Mouse (Mus musculus): ENCODE measurements around the gene Pld4. TPM values are rescaled to one million over a fixed set of nuclear protein-coding genes. Genes with fewer than 3 reads are reported as not detected.

Pld4 gene
- polyA plus RNA-seq, 1 experiment from 2014 or later = 0.15 TPM

GRCm38 (mm10) chr12:112737761-112738160 lies 22.7 kb upstream of the Pld4 start:
- in situ Hi-C loops (cut with MboI; ENCODE audit: low pct_unique_long_range_greater_than_20kb) = no loop called here
- TF ChIP-seq CTCF (IDR thresholded peaks at IDR 0.05) = no peak
- ChIA-PET POLR2A (no interaction called here), CTCF (interaction anchor here (0.8 kb wide), 1 partner anchor 106 kb away, joined by 3 read pairs; no protein-coding TSS in a partner anchor)
- H3K27me3 ChIP-seq = no peaks in the 10 kb centered on the region
- ATAC-seq (no peak), DNase-seq (ENCODE audit: low read depth, low spot score) (no peak)

- DNase-seq (ENCODE audit: low read depth, low spot score) = no peak
- ChIA-PET CTCF (no interaction called here), POLR2A (no interaction called here)
These were observed 22.0 kb upstream of the Pld4 start for GRCm38 (mm10) chr12:112738281-112739022.

GRCm38 (mm10) chr12:112739023-112739568 lies 21.4 kb upstream of the Pld4 start:
- POLR2A ChIA-PET = no interaction called here
- ATAC-seq (no peak), DNase-seq (ENCODE audit: low read depth, low spot score) (no peak)
- in situ Hi-C loops (cut with MboI; ENCODE audit: low pct_unique_long_range_greater_than_20kb) = no loop called here
- CTCF ChIA-PET = no interaction called here
- no peak for TF ChIP-seq CTCF (IDR thresholded peaks at IDR 0.05)
- H3K27me3 ChIP-seq = no peaks in the 10 kb centered on the region

More at GRCm38 (mm10) chr12:112738281-112739022, 22.0 kb upstream of the Pld4 start:
- in situ Hi-C loops (cut with MboI; ENCODE audit: low pct_unique_long_range_greater_than_20kb) = no loop called here
- ATAC-seq = no peak
- TF ChIP-seq CTCF (IDR thresholded peaks at IDR 0.05) = no peak
- no peaks in the 10 kb centered on the region for H3K27me3 ChIP-seq

GRCm38 (mm10) chr12:112742768-112743167 lies 17.7 kb upstream of the Pld4 start:
- DNase-seq (ENCODE audit: low read depth, low spot score) (no peak), ATAC-seq (no peak)
- TF ChIP-seq CTCF (IDR thresholded peaks at IDR 0.05) = no peak
- in situ Hi-C loops (cut with MboI; ENCODE audit: low pct_unique_long_range_greater_than_20kb) = no loop called here
- ChIA-PET CTCF (interaction anchor here (1.0 to 1.9 kb wide), 4 partner anchors 13 to 19 kb away, joined by 3 to 6 read pairs (median 3); partner anchors contain the start of gene Pld4), POLR2A (interaction anchor here (1.1 to 1.5 kb wide), 2 partner anchors 19 to 55 kb away, joined by 3 read pairs; no protein-coding TSS in a partner anchor)
- no peaks in the 10 kb centered on the region for H3K27me3 ChIP-seq

- POLR2A ChIA-PET = interaction anchor here (1.1 to 1.5 kb wide), 2 partner anchors 19 to 54 kb away, joined by 3 read pairs; no protein-coding TSS in a partner anchor
- DNase-seq (ENCODE audit: low read depth, low spot score) (no peak), ATAC-seq (no peak)
- no peak for TF ChIP-seq CTCF (IDR thresholded peaks at IDR 0.05)
- H3K27me3 ChIP-seq = no peaks in the 10 kb centered on the region
- CTCF ChIA-PET = interaction anchor here (1.0 to 1.9 kb wide), 5 partner anchors 14 to 19 kb away, joined by 3 to 6 read pairs (median 3); partner anchors contain the start of gene Pld4
- in situ Hi-C loops (cut with MboI; ENCODE audit: low pct_unique_long_range_greater_than_20kb) = no loop called here
These were observed 17.1 kb upstream of the Pld4 start for GRCm38 (mm10) chr12:112743168-112743975.

GRCm38 (mm10) chr12:112744211-112744610 lies 16.2 kb upstream of the Pld4 start:
- CTCF ChIA-PET = interaction anchor here (1.2 to 2.5 kb wide), 4 partner anchors 17 to 100 kb away, joined by 3 to 14 read pairs (median 4); partner anchors contain the start of gene Clba1
- POLR2A ChIA-PET = interaction anchor here (1.5 kb wide), 1 partner anchor 99 kb away, joined by 4 read pairs; no protein-coding TSS in a partner anchor
- no peak for DNase-seq (ENCODE audit: low read depth, low spot score)
- ATAC-seq = no peak
- in situ Hi-C loops (cut with MboI; ENCODE audit: low pct_unique_long_range_greater_than_20kb) = no loop called here
- no peaks in the 10 kb centered on the region for H3K27me3 ChIP-seq
- no peak for TF ChIP-seq CTCF (IDR thresholded peaks at IDR 0.05)

GRCm38 (mm10) chr12:112744891-112745580 lies 15.4 kb upstream of the Pld4 start:
- CTCF ChIA-PET = interaction anchor here (0.8 to 2.5 kb wide), 5 partner anchors 18 to 99 kb away, joined by 3 to 14 read pairs (median 3); partner anchors contain the start of gene Clba1
- no peaks in the 10 kb centered on the region for H3K27me3 ChIP-seq
- in situ Hi-C loops (cut with MboI; ENCODE audit: low pct_unique_long_range_greater_than_20kb) = loop anchor here (5.0 kb wide), 2 partner anchors 52 to 97 kb away; no protein-coding TSS in a partner anchor
- no peak for ATAC-seq
- no peak for TF ChIP-seq CTCF (IDR thresholded peaks at IDR 0.05)
- POLR2A ChIA-PET = interaction anchor here (1.5 kb wide), 1 partner anchor 98 kb away, joined by 4 read pairs; no protein-coding TSS in a partner anchor
- no peak for DNase-seq (ENCODE audit: low read depth, low spot score)

- DNase-seq (ENCODE audit: low read depth, low spot score) (no peak), ATAC-seq (no peak)
- POLR2A ChIA-PET = interaction anchor here (1.5 kb wide), 1 partner anchor 97 kb away, joined by 4 read pairs; no protein-coding TSS in a partner anchor
- CTCF ChIA-PET = interaction anchor here (0.9 to 2.5 kb wide), 3 partner anchors 19 to 98 kb away, joined by 3 to 14 read pairs (median 7); no protein-coding TSS in a partner anchor
- TF ChIP-seq CTCF (IDR thresholded peaks at IDR 0.05) = no peak
- in situ Hi-C loops (cut with MboI; ENCODE audit: low pct_unique_long_range_greater_than_20kb) = loop anchor here (5.0 kb wide), 2 partner anchors 52 to 97 kb away; no protein-coding TSS in a partner anchor
- no peaks in the 10 kb centered on the region for H3K27me3 ChIP-seq
These were observed 14.7 kb upstream of the Pld4 start for GRCm38 (mm10) chr12:112745716-112746115.

GRCm38 (mm10) chr12:112746461-112746807 lies 14.0 kb upstream of the Pld4 start:
- ATAC-seq (no peak), DNase-seq (ENCODE audit: low read depth, low spot score) (no peak)
- CTCF ChIA-PET = interaction anchor here (0.7 to 2.5 kb wide), 8 partner anchors 19 to 97 kb away, joined by 3 to 18 read pairs (median 5); partner anchors contain the start of gene Clba1
- in situ Hi-C loops (cut with MboI; ENCODE audit: low pct_unique_long_range_greater_than_20kb) = loop anchor here (5.0 kb wide), 2 partner anchors 51 to 96 kb away; no protein-coding TSS in a partner anchor
- H3K27me3 ChIP-seq = no peaks in the 10 kb centered on the region
- POLR2A ChIA-PET = interaction anchor here (1.1 kb wide), 1 partner anchor 51 kb away, joined by 4 read pairs; no protein-coding TSS in a partner anchor
- no peak for TF ChIP-seq CTCF (IDR thresholded peaks at IDR 0.05)

Data from Patski (cell line).